22 mouse cellular contexts compared by ENCODE assay signal in the genomic region with DNA sequence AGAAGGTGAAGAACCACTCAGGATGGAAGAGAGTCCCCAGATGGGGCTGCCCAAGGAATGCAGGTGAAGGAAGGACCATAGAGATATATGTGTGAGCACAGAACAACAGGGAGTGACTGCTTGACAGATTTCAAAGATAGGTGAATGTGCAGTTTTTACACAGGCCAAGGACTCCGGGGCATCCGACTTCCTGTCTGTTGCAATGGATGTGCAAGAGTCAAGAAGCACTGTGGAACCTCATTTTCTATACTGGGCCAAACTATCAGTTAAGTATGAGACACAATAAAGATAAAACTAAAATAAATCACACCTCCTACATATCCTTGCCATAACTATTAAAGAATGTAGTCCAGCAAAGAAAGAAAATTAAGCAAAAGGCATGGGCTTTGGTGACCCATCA. TPM values are rescaled to one million over a fixed set of nuclear protein-coding genes. Genes with fewer than 3 reads are reported as not detected.
A peak's percentile ranks its signal among the peaks of the same experiment; 100 is the strongest.
DNase-seq lines count a peak whose midpoint lies in the region; ATAC-seq and TF ChIP-seq lines count a peak whose summit lies in the region.
"Had no signal": no experiment of that assay in that cellular context is flagged by ENCODE, and none has a peak within 500 bp of the region (broad histone marks: within the 10 kb centered on the region; RNA-seq: fewer than 3 reads in every experiment).

No protein-coding gene starts in this region.

- 33% methylated on average over 2 of the region's 2 CpGs for WGBS in liver, embryonic 13.5 days (ENCODE audit: insufficient replicate concordance)
- WGBS in kidney, embryonic 16.5 days = 70% methylated on average over 2 of the region's 2 CpGs

- H3K9ac ChIP-seq in liver, embryonic 13.5 days = no peak overlapping the region
- no peak overlapping the region for H3K9ac ChIP-seq in kidney, embryonic 16.5 days (replicated peaks; ENCODE audit: low read length)
- H3K9ac ChIP-seq: embryonic facial prominence, embryonic 12.5 days; forebrain, embryonic 15.5 days; heart, embryonic 12.5 days; hindbrain, embryonic 15.5 days had no signal

- peaks cover 10% of the 10 kb centered on the region for H3K4me1 ChIP-seq in liver, embryonic 13.5 days (replicated peaks)
- H3K4me1 ChIP-seq in G1E (ENCODE audit: insufficient read depth, low read depth, low read length) = peaks cover 11% of the 10 kb centered on the region
- no peaks in the 10 kb centered on the region; the same call in 1 of the 2 replicates for H3K4me1 ChIP-seq in kidney, embryonic 16.5 days (ENCODE audit: insufficient read depth, low read length)
- H3K4me1 ChIP-seq: embryonic facial prominence, embryonic 12.5 days; hindbrain, embryonic 15.5 days had no signal

- no peak for TF ChIP-seq POLR2A in myocyte (IDR thresholded peaks at IDR 0.05; ENCODE audit: insufficient read length, low read depth)

- no peak overlapping the region for H3K27ac ChIP-seq in liver, embryonic 13.5 days
- no peak overlapping the region for H3K27ac ChIP-seq in kidney, embryonic 16.5 days (ENCODE audit: low read length)
- H3K27ac ChIP-seq: embryonic facial prominence, embryonic 12.5 days; forebrain, embryonic 15.5 days; hindbrain, embryonic 15.5 days had no signal

- no peak for TF ChIP-seq CTCF in G1E (IDR thresholded peaks at IDR 0.05; ENCODE audit: low read depth, low read length)

- H3ac ChIP-seq in myocyte (ENCODE audit: control insufficient read depth, insufficient read length) = no peak overlapping the region

- H3K27me3 ChIP-seq in liver, embryonic 13.5 days = peaks cover 6% of the 10 kb centered on the region; the same call in 1 of the 2 replicates
- H3K27me3 ChIP-seq in G1E (ENCODE audit: insufficient read depth, low read length) = peaks cover 50% of the 10 kb centered on the region
- no peaks in the 10 kb centered on the region for H3K27me3 ChIP-seq in myocyte (ENCODE audit: control insufficient read depth, insufficient read depth, insufficient read length)
- no peaks in the 10 kb centered on the region for H3K27me3 ChIP-seq in kidney, embryonic 16.5 days (ENCODE audit: insufficient read depth, low read length)
- H3K27me3 ChIP-seq: embryonic facial prominence, embryonic 12.5 days; forebrain, embryonic 15.5 days; heart, embryonic 12.5 days; hindbrain, embryonic 15.5 days had no signal

- no peak overlapping the region for H3K4me2 ChIP-seq in liver, embryonic 13.5 days
- no peak overlapping the region for H3K4me2 ChIP-seq in myocyte (ENCODE audit: low read depth)
- no peak overlapping the region for H3K4me2 ChIP-seq in kidney, embryonic 16.5 days (replicated peaks; ENCODE audit: low read depth, low read length)
- H3K4me2 ChIP-seq: embryonic facial prominence, embryonic 12.5 days; forebrain, embryonic 15.5 days; hindbrain, embryonic 15.5 days had no signal

- no peaks in the 10 kb centered on the region for H3K36me3 ChIP-seq in liver, embryonic 13.5 days
- H3K36me3 ChIP-seq in G1E (replicated peaks) (no peaks in the 10 kb centered on the region), myocyte (ENCODE audit: control insufficient read depth, insufficient read depth) (no peaks in the 10 kb centered on the region)
- H3K36me3 ChIP-seq in kidney, embryonic 16.5 days (ENCODE audit: insufficient read depth, low read length) = no peaks in the 10 kb centered on the region
- H3K36me3 ChIP-seq: embryonic facial prominence, embryonic 12.5 days; forebrain, embryonic 15.5 days; heart, embryonic 12.5 days; hindbrain, embryonic 15.5 days had no signal

- DNase-seq in liver, embryonic 13.5 days = no peak
- DNase-seq in liver (no peak), G1E (ENCODE audit: low spot score) (no peak)
- no peak for DNase-seq in lung, postnatal 10 days
- DNase-seq in urinary bladder, postnatal 10 days (ENCODE audit: low spot score) = no peak
- DNase-seq: adrenal gland, adult 2 months; adrenal gland, postnatal 25 days; B cell, adult 2 months; cerebellum, adult 2 months; cerebellum, postnatal 10 days; gastrocnemius, postnatal 10 days had no signal

- H3K9me3 ChIP-seq in liver, embryonic 13.5 days (replicated peaks) = no peaks in the 10 kb centered on the region
- H3K9me3 ChIP-seq in G1E (replicated peaks) = no peaks in the 10 kb centered on the region
- no peaks in the 10 kb centered on the region for H3K9me3 ChIP-seq in kidney, embryonic 16.5 days (ENCODE audit: low read length)
- H3K9me3 ChIP-seq: embryonic facial prominence, embryonic 12.5 days; forebrain, embryonic 15.5 days; heart, embryonic 12.5 days; hindbrain, embryonic 15.5 days had no signal

- H3K4me3 ChIP-seq in liver, embryonic 13.5 days (replicated peaks) = no peak overlapping the region
- H3K4me3 ChIP-seq in G1E (ENCODE audit: low read depth, low read length) (no peak overlapping the region), myocyte (no peak overlapping the region)
- H3K4me3 ChIP-seq in kidney, embryonic 16.5 days (ENCODE audit: low read length) = no peak overlapping the region
- H3K4me3 ChIP-seq: embryonic facial prominence, embryonic 12.5 days; forebrain, embryonic 15.5 days; heart, embryonic 12.5 days; hindbrain, embryonic 15.5 days had no signal

- 0 out of 2 replicates have a peak, but pooled peaks have one; percentile 31 for ATAC-seq in liver, embryonic 13.5 days (ENCODE audit: low read depth)
- peak; percentile 45; the same call in 1 of the 2 replicates for ATAC-seq in G1E (ENCODE audit: extremely low read depth, insufficient number of reproducible peaks, low FRiP score, poor library complexity, severe bottlenecking)
- peak; percentile 79 for ATAC-seq in granulocyte monocyte progenitor cell, adult 5-6 weeks (replicated peaks; ENCODE audit: poor library complexity, severe bottlenecking)
- no peak for ATAC-seq in kidney, embryonic 16.5 days (ENCODE audit: low FRiP score, low TSS enrichment)
- ATAC-seq: forebrain, embryonic 15.5 days had no signal

- H3K79me2 ChIP-seq in myocyte (ENCODE audit: control insufficient read depth, insufficient read depth) = no peaks in the 10 kb centered on the region

TF ChIP-seq in myocyte, 11 proteins besides CTCF, POLR2A, EP300 and RAD21:
- TF ChIP-seq CEBPB (IDR thresholded peaks at IDR 0.05; ENCODE audit: insufficient read depth, poor library complexity, severe bottlenecking) (peak; percentile 88), SRF (IDR thresholded peaks at IDR 0.05; ENCODE audit: control insufficient read depth, insufficient read length, low read depth) (no peak)
TF ChIP-seq in myocyte: peak in this region for 1.

RNA-seq across cellular contexts. Expression of a gene that starts 40.0 kb away (rescaled TPM):
- not detected in 2 replicates for polyA plus RNA-seq in liver, embryonic 13.5 days (2015; fragmentation: Nextera tagmentation; extraction: Ambion mirVana)
- total RNA-seq in G1E (2014; fragmentation: Nextera tagmentation) (not detected in 2 replicates), G1E (2017) (not detected in 2 replicates)
- polyA plus RNA-seq in G1E (2012) (not detected in 2 replicates), myocyte (2012; fragmentation: generic; extraction: Trizol) (0.17 TPM)
- total RNA-seq in granulocyte monocyte progenitor cell, adult 5-6 weeks (2014; fragmentation: Nextera tagmentation) = not detected in 2 replicates
- not detected in 2 replicates for total RNA-seq in granulocyte monocyte progenitor cell, adult 5-6 weeks (2017)
- not detected in 2 replicates for polyA plus RNA-seq in kidney, embryonic 16.5 days (2015; fragmentation: Nextera tagmentation; extraction: Ambion mirVana)
- total RNA-seq: adrenal gland, adult 2 months; adrenal gland, postnatal 25 days; gastrocnemius, postnatal 10 days; heart, adult 8-10 months; heart, postnatal 25 days had no signal
- polyA plus RNA-seq: adrenal gland, adult 2 months; cerebellum, adult 2 months; cortical plate, adult 2 months; embryonic facial prominence, embryonic 12.5 days; forebrain, embryonic 11.5 days; heart, embryonic 12.5 days; hindbrain, embryonic 15.5 days had no signal
